Comparison of ENCODE assay signal across 8 mouse cellular contexts in the genomic region with DNA sequence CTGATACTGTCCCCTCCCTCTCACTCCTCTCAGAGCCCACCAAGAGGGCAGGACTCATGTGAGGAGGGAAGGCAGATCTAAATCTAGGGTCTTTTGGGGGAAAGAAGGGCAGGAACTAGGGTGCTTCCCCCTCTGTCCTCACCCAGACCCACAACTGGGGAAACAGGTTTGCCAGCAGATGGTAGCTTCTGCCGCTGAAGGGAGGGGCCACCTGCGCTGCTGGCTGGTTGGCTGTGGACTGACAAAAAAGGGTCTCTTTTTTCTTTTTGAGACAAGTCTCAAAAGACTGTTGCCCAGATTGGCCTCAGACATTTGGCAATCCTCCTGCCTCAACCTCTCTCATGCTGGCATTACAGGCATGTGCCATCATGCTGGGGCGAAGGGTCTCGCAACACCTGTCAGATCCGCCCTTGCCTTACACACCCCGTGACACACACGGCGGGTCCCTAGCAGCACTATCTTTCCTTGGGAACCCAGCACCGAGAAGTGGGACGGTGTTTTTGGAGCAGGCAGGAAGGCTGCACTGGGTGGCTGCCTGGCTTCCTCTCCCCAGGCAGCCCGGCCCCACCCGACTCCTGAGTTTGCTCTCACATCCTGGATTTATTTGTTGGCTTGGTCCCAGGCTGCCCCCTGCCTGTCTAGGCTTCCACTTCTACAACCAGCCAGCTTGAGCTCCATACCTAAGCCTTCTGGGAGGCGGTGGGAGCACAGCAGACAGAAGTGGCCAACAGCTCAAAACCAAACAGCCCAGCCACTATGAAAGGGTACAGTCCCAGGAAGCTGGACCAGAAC. TPM values are rescaled to one million over a fixed set of nuclear protein-coding genes. Genes with fewer than 3 reads are reported as not detected.
A peak's percentile ranks its signal among the peaks of the same experiment; 100 is the strongest.
DNase-seq lines count a peak whose midpoint lies in the region; ATAC-seq lines count a peak whose summit lies in the region.

No protein-coding gene starts in this region.

- peak overlapping the region; percentile 100 for H3K4me2 ChIP-seq in forebrain, embryonic 15.5 days (replicated peaks)
- peak overlapping the region; percentile 95 for H3K4me2 ChIP-seq in intestine, embryonic 16.5 days (ENCODE audit: low read depth, low read length)
- H3K4me2 ChIP-seq in lung, embryonic 15.5 days, result peak overlapping the region; percentile 97
- H3K4me2 ChIP-seq in stomach, embryonic 16.5 days (ENCODE audit: low read depth, low read length), result peak overlapping the region; percentile 88

- 45% methylated on average over 13 of the region's 13 CpGs for whole genome bisulfite sequencing in forebrain, embryonic 15.5 days
- 27% methylated on average over 13 of the region's 13 CpGs for WGBS in intestine, embryonic 16.5 days
- 20% methylated on average over 13 of the region's 13 CpGs for WGBS in lung, embryonic 15.5 days
- WGBS in stomach, embryonic 16.5 days, result 16% methylated on average over 13 of the region's 13 CpGs

- no peaks in the 10 kb centered on the region for H3K36me3 ChIP-seq in forebrain, embryonic 15.5 days
- no peaks in the 10 kb centered on the region for H3K36me3 ChIP-seq in intestine, embryonic 16.5 days (ENCODE audit: control insufficient read depth, insufficient read depth, low read length)
- no peaks in the 10 kb centered on the region for H3K36me3 ChIP-seq in lung, embryonic 15.5 days
- H3K36me3 ChIP-seq in stomach, embryonic 16.5 days (ENCODE audit: control insufficient read depth, insufficient read depth, low read length), result no peaks in the 10 kb centered on the region

- no peak for ATAC-seq in forebrain, embryonic 15.5 days (replicated peaks)
- ATAC-seq in intestine, embryonic 16.5 days, result peak; percentile 5; the same call in 1 of the 2 replicates
- no peak for ATAC-seq in lung, embryonic 15.5 days (ENCODE audit: borderline replicate concordance, extremely low read depth, low FRiP score, low TSS enrichment)
- ATAC-seq in stomach, embryonic 16.5 days (ENCODE audit: insufficient read depth, low FRiP score), result no peak

- H3K9me3 ChIP-seq in forebrain, embryonic 15.5 days, result no peaks in the 10 kb centered on the region
- no peaks in the 10 kb centered on the region for H3K9me3 ChIP-seq in intestine, embryonic 16.5 days (ENCODE audit: control insufficient read depth, low read length)
- no peaks in the 10 kb centered on the region for H3K9me3 ChIP-seq in lung, embryonic 15.5 days
- H3K9me3 ChIP-seq in stomach, embryonic 16.5 days (replicated peaks; ENCODE audit: control insufficient read depth, low read length), result no peaks in the 10 kb centered on the region

- DNase-seq in spleen, postnatal 36 days (ENCODE audit: low spot score in 2 of 2), result peak; percentile 40 to 49
- DNase-seq in spleen, postnatal 14 days (ENCODE audit: low spot score in 2 of 2), result no peak
- no peak for DNase-seq in right cerebral cortex, adult 2 months (ENCODE audit: low spot score in 2 of 2)
- DNase-seq in layer of hippocampus, adult 18-20 months (ENCODE audit: low spot score in 2 of 2), result no peak

- peaks cover 12% of the 10 kb centered on the region; the same call in 1 of the 2 replicates for H3K27me3 ChIP-seq in forebrain, embryonic 15.5 days
- H3K27me3 ChIP-seq in intestine, embryonic 16.5 days (replicated peaks; ENCODE audit: control insufficient read depth, insufficient read depth, low read length), result 0 out of 2 replicates have a peak, but pooled peaks cover 7% of the 10 kb centered on the region
- H3K27me3 ChIP-seq in lung, embryonic 15.5 days, result peaks cover 24% of the 10 kb centered on the region
- H3K27me3 ChIP-seq in stomach, embryonic 16.5 days (ENCODE audit: control insufficient read depth, insufficient read depth, low read length), result peaks cover 4% of the 10 kb centered on the region; the same call in 1 of the 2 replicates

- H3K27ac ChIP-seq in forebrain, embryonic 15.5 days (replicated peaks), result no peak overlapping the region
- H3K27ac ChIP-seq in intestine, embryonic 16.5 days (ENCODE audit: low read length), result peak overlapping the region; percentile 77
- peak overlapping the region; percentile 94 for H3K27ac ChIP-seq in lung, embryonic 15.5 days
- H3K27ac ChIP-seq in stomach, embryonic 16.5 days (ENCODE audit: low read length), result peak overlapping the region; percentile 88

- H3K4me1 ChIP-seq in forebrain, embryonic 15.5 days, result peaks cover 62% of the 10 kb centered on the region
- peaks cover 31% of the 10 kb centered on the region for H3K4me1 ChIP-seq in intestine, embryonic 16.5 days (ENCODE audit: control insufficient read depth, insufficient read depth, low read length)
- peaks cover 39% of the 10 kb centered on the region for H3K4me1 ChIP-seq in lung, embryonic 15.5 days
- H3K4me1 ChIP-seq in stomach, embryonic 16.5 days (ENCODE audit: control insufficient read depth, insufficient read depth, low read length), result peaks cover 22% of the 10 kb centered on the region

- 0 out of 2 replicates have a peak overlapping the region, but pooled peaks have one; percentile 0 for H3K4me3 ChIP-seq in forebrain, embryonic 15.5 days
- peak overlapping the region; percentile 77 for H3K4me3 ChIP-seq in intestine, embryonic 16.5 days (ENCODE audit: low read length)
- H3K4me3 ChIP-seq in lung, embryonic 15.5 days, result peak overlapping the region; percentile 70
- peak overlapping the region; percentile 70 for H3K4me3 ChIP-seq in stomach, embryonic 16.5 days (replicated peaks; ENCODE audit: low read length)

- H3K9ac ChIP-seq in forebrain, embryonic 15.5 days (replicated peaks), result 0 out of 2 replicates have a peak overlapping the region, but pooled peaks have one; percentile 19
- peak overlapping the region; percentile 80 for H3K9ac ChIP-seq in intestine, embryonic 16.5 days (ENCODE audit: low read depth, low read length)
- peak overlapping the region; percentile 29 for H3K9ac ChIP-seq in lung, embryonic 15.5 days
- H3K9ac ChIP-seq in stomach, embryonic 16.5 days (ENCODE audit: low read length), result peak overlapping the region; percentile 83

RNA-seq across cellular contexts. Expression of gene Nbeal2, which starts 1.8 kb away (rescaled TPM):
- polyA plus RNA-seq in forebrain, embryonic 15.5 days (2015; fragmentation: Nextera tagmentation; extraction: Ambion mirVana), result 2.1 and 2.4 TPM in 2 replicates
- 4.0 and 4.2 TPM in 2 replicates for polyA plus RNA-seq in intestine, embryonic 16.5 days (2015; fragmentation: Nextera tagmentation; extraction: Ambion mirVana)
- 3.6 and 4.2 TPM in 2 replicates for polyA plus RNA-seq in lung, embryonic 15.5 days (2015; fragmentation: Nextera tagmentation; extraction: Ambion mirVana)
- polyA plus RNA-seq in stomach, embryonic 16.5 days (2015; fragmentation: Nextera tagmentation; extraction: Ambion mirVana), result 10.9 and 12.1 TPM in 2 replicates
- 10 to 100 TPM; 13.4 to 18.9 TPM for total RNA-seq in layer of hippocampus, adult 18-20 months (2021)

RNA-seq across cellular contexts. Expression of gene Ccdc12, which starts 4.2 kb away (rescaled TPM):
- polyA plus RNA-seq in forebrain, embryonic 15.5 days (2015; fragmentation: Nextera tagmentation; extraction: Ambion mirVana), result 120 and 130 TPM in 2 replicates
- polyA plus RNA-seq in intestine, embryonic 16.5 days (2015; fragmentation: Nextera tagmentation; extraction: Ambion mirVana), result 168 and 188 TPM in 2 replicates
- polyA plus RNA-seq in lung, embryonic 15.5 days (2015; fragmentation: Nextera tagmentation; extraction: Ambion mirVana), result 151 TPM in 2 replicates
- polyA plus RNA-seq in stomach, embryonic 16.5 days (2015; fragmentation: Nextera tagmentation; extraction: Ambion mirVana), result 148 and 153 TPM in 2 replicates
- total RNA-seq in layer of hippocampus, adult 18-20 months (2021), result 10 to 100 TPM; 50.9 to 62.8 TPM

RNA-seq across cellular contexts. Expression of gene Nradd, which starts 27.9 kb away (rescaled TPM):
- 29.1 and 32.8 TPM in 2 replicates for polyA plus RNA-seq in forebrain, embryonic 15.5 days (2015; fragmentation: Nextera tagmentation; extraction: Ambion mirVana)
- 25.7 and 28.4 TPM in 2 replicates for polyA plus RNA-seq in intestine, embryonic 16.5 days (2015; fragmentation: Nextera tagmentation; extraction: Ambion mirVana)
- 51.2 and 55.6 TPM in 2 replicates for polyA plus RNA-seq in lung, embryonic 15.5 days (2015; fragmentation: Nextera tagmentation; extraction: Ambion mirVana)
- 27.2 and 27.6 TPM in 2 replicates for polyA plus RNA-seq in stomach, embryonic 16.5 days (2015; fragmentation: Nextera tagmentation; extraction: Ambion mirVana)
- total RNA-seq in layer of hippocampus, adult 18-20 months (2021), result 1 to 10 TPM; 2.0 to 3.5 TPM

Comparison
In these comparisons a context has a peak if more than half of its experiments do, and no peak if none do; other contexts are left out.
1. DNase-seq: peak in spleen, postnatal 36 days (2 of 2); none in spleen, postnatal 14 days (0 of 2), right cerebral cortex, adult 2 months (0 of 2) and layer of hippocampus, adult 18-20 months (0 of 2).
2. H3K4me3 ChIP-seq: peak in every context shown above with its lines; median percentile 77 in intestine, embryonic 16.5 days; 70 in lung, embryonic 15.5 days; 70 in stomach, embryonic 16.5 days; 0 in forebrain, embryonic 15.5 days.
3. H3K9ac ChIP-seq: peak in every context shown above with its lines; median percentile 83 in stomach, embryonic 16.5 days; 80 in intestine, embryonic 16.5 days; 29 in lung, embryonic 15.5 days; 19 in forebrain, embryonic 15.5 days.
4. Peak in every context shown above with its lines, with median percentiles within 50 percentile points of each other: H3K4me2 ChIP-seq.